Mouse (Mus musculus) cortical plate, adult 2 months (tissue): ENCODE measurements around the gene Bud13.

Experiments
- CTCF ChIP-seq: fragments of 200-500 bp; IDR thresholded peaks from 2 replicates; pipeline ENCODE4 v1.5.1; 2011; ENCODE audit warnings: mild to moderate bottlenecking, control low read depth, low read length; ENCODE audit not compliant: insufficient read depth; ENCODE audit errors: extremely low read depth
- POLR2A ChIP-seq: fragments of 200-500 bp; IDR thresholded peaks from 2 replicates; pipeline ENCODE4 v1.6.1; 2011; ENCODE audit warnings: mild to moderate bottlenecking, low read length, control low read depth; ENCODE audit not compliant: insufficient read depth; ENCODE audit errors: extremely low read depth

DNA sequence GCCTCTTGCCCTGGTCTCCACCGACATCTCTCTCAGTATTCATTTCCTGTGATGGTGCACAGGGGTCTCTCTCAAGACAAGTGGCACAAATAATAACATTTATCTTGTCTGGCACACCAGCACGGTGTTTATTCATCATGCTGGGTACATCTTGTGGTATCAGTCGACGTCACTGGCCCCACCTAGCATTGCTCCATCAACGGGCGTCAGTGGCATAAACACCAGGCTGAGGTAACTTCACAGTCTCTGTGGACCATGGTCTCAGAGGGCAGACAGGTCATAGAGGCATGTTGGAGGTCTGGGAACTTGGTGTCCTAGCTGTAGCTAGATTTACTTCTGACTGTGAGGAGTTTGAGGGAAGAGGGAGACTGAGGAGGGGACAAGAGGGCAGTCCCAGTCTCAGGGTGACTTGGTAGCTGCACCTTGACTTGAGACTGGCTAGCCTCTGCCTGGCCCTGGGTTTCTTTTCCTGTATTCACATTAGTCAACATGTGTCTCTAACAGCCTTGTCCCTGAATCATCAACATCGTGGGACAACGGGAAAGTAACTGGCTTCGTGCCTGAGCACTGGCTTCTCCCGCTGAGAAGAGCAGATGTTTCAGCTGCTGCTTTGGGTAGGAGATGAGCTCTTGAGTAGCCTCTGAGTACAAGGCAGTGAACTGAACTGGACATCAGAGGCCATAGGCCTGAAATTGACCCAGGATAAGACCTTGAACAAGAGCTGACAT, 26.0 kb upstream of the Bud13 start:
- no peak for TF ChIP-seq POLR2A
- TF ChIP-seq CTCF, result no peak
